Mouse (Mus musculus): ENCODE results near the gene Nfkbie. TPM values are rescaled to one million over a fixed set of nuclear protein-coding genes. Genes with fewer than 3 reads are reported as not detected.
A peak's percentile ranks its signal among the peaks of the same experiment; 100 is the strongest.

The Nfkbie gene
- polyA plus RNA-seq, 1 experiment from 2014 or later, result 4.9 TPM

GRCm38 (mm10) chr17:45563216-45563615 is 7.7 kb downstream of the Nfkbie start:
- H3K9me3 ChIP-seq (ENCODE audit: control insufficient read depth, low read length), result no peaks in the 10 kb centered on the region
- WGBS, result 80% methylated on average over 12 of the region's 12 CpGs
- peaks cover 8% of the 10 kb centered on the region for H3K4me1 ChIP-seq (ENCODE audit: control insufficient read depth, insufficient read depth, low read length)
- no peak overlapping the region for H3K4me2 ChIP-seq (ENCODE audit: low read length)
- H3K27ac ChIP-seq (replicated peaks; ENCODE audit: low read depth, low read length), result no peak overlapping the region
- H3K4me3 ChIP-seq (replicated peaks; ENCODE audit: low read depth, low read length), result no peak overlapping the region
- DNase-seq (no peak), ATAC-seq (ENCODE audit: low FRiP score, low TSS enrichment) (no peak)
- H3K36me3 ChIP-seq (ENCODE audit: control insufficient read depth, insufficient read depth, low read length), result peaks cover 25% of the 10 kb centered on the region
- H3K27me3 ChIP-seq (ENCODE audit: control insufficient read depth, insufficient read depth, low read length), result no peaks in the 10 kb centered on the region
- no peak overlapping the region for H3K9ac ChIP-seq (replicated peaks; ENCODE audit: low read length)

GRCm38 (mm10) chr17:45563655-45564530 is 8.4 kb downstream of the Nfkbie start, which contains the start of gene Slc35b2:
Gene Slc35b2, plus strand, starts transcription at chr17:45563874.
- DNase-seq, result peak; percentile 95
- under 1% methylated on average over 57 of the region's 61 CpGs for WGBS
- peaks cover 32% of the 10 kb centered on the region for H3K36me3 ChIP-seq (ENCODE audit: control insufficient read depth, insufficient read depth, low read length)
- H3K4me1 ChIP-seq (ENCODE audit: control insufficient read depth, insufficient read depth, low read length), result peaks cover 8% of the 10 kb centered on the region
- H3K4me2 ChIP-seq (ENCODE audit: low read length), result peak within 1 kb of the TSS; percentile 95
- peak; percentile 84 for ATAC-seq (ENCODE audit: low FRiP score, low TSS enrichment)
- peak within 1 kb of the TSS; percentile 82 for H3K27ac ChIP-seq (replicated peaks; ENCODE audit: low read depth, low read length)
- no peaks in the 10 kb centered on the region for H3K9me3 ChIP-seq (ENCODE audit: control insufficient read depth, low read length)
- no peaks in the 10 kb centered on the region for H3K27me3 ChIP-seq (ENCODE audit: control insufficient read depth, insufficient read depth, low read length)
- peak within 1 kb of the TSS; percentile 86 for H3K9ac ChIP-seq (replicated peaks; ENCODE audit: low read length)
- peak within 1 kb of the TSS; percentile 78 for H3K4me3 ChIP-seq (replicated peaks; ENCODE audit: low read depth, low read length)

- H3K4me3 ChIP-seq (replicated peaks; ENCODE audit: low read depth, low read length), result peak overlapping the region; percentile 78
- peak overlapping the region; percentile 86 for H3K9ac ChIP-seq (replicated peaks; ENCODE audit: low read length)
- peak overlapping the region; percentile 95 for H3K4me2 ChIP-seq (ENCODE audit: low read length)
- peak overlapping the region; percentile 82 for H3K27ac ChIP-seq (replicated peaks; ENCODE audit: low read depth, low read length)
- 8% methylated on average over 18 of the region's 18 CpGs for WGBS
- peaks cover 8% of the 10 kb centered on the region for H3K4me1 ChIP-seq (ENCODE audit: control insufficient read depth, insufficient read depth, low read length)
- H3K27me3 ChIP-seq (ENCODE audit: control insufficient read depth, insufficient read depth, low read length), result no peaks in the 10 kb centered on the region
- H3K9me3 ChIP-seq (ENCODE audit: control insufficient read depth, low read length), result no peaks in the 10 kb centered on the region
- DNase-seq, result no peak
- ATAC-seq (ENCODE audit: low FRiP score, low TSS enrichment), result no peak; the same call in 1 of the 2 replicates
- peaks cover 39% of the 10 kb centered on the region for H3K36me3 ChIP-seq (ENCODE audit: control insufficient read depth, insufficient read depth, low read length)
Observed at GRCm38 (mm10) chr17:45564531-45565084, 9.1 kb downstream of the Nfkbie start.

GRCm38 (mm10) chr17:45565103-45565502 is 9.6 kb downstream of the Nfkbie start:
- 96% methylated on average over 11 of the region's 11 CpGs for WGBS
- no peaks in the 10 kb centered on the region for H3K9me3 ChIP-seq (ENCODE audit: control insufficient read depth, low read length)
- H3K4me3 ChIP-seq (replicated peaks; ENCODE audit: low read depth, low read length), result peak overlapping the region; percentile 78
- H3K9ac ChIP-seq (replicated peaks; ENCODE audit: low read length), result peak overlapping the region; percentile 86; the same call in 1 of the 2 replicates
- H3K4me1 ChIP-seq (ENCODE audit: control insufficient read depth, insufficient read depth, low read length), result peaks cover 8% of the 10 kb centered on the region
- ATAC-seq (ENCODE audit: low FRiP score, low TSS enrichment) (no peak), DNase-seq (no peak)
- peak overlapping the region; percentile 95 for H3K4me2 ChIP-seq (ENCODE audit: low read length)
- peaks cover 44% of the 10 kb centered on the region for H3K36me3 ChIP-seq (ENCODE audit: control insufficient read depth, insufficient read depth, low read length)
- H3K27ac ChIP-seq (replicated peaks; ENCODE audit: low read depth, low read length), result no peak overlapping the region
- H3K27me3 ChIP-seq (ENCODE audit: control insufficient read depth, insufficient read depth, low read length), result no peaks in the 10 kb centered on the region

- 95% methylated on average over 1 of the region's 1 CpGs for WGBS
- Histone ChIP-seq H3K4me3 (replicated peaks; ENCODE audit: low read depth, low read length) (no peak overlapping the region), H3K27ac (replicated peaks; ENCODE audit: low read depth, low read length) (no peak overlapping the region), H3K9ac (replicated peaks; ENCODE audit: low read length) (no peak overlapping the region), H3K9me3 (ENCODE audit: control insufficient read depth, low read length) (no peaks in the 10 kb centered on the region), H3K4me1 (ENCODE audit: control insufficient read depth, insufficient read depth, low read length) (peaks cover 8% of the 10 kb centered on the region), H3K27me3 (ENCODE audit: control insufficient read depth, insufficient read depth, low read length) (no peaks in the 10 kb centered on the region), H3K4me2 (ENCODE audit: low read length) (no peak overlapping the region), H3K36me3 (ENCODE audit: control insufficient read depth, insufficient read depth, low read length) (peaks cover 53% of the 10 kb centered on the region)
- ATAC-seq (ENCODE audit: low FRiP score, low TSS enrichment) (no peak), DNase-seq (no peak)
Observed at GRCm38 (mm10) chr17:45566031-45566359, 10.5 kb downstream of the Nfkbie start.

GRCm38 (mm10) chr17:45566360-45567161 is 11.1 kb downstream of the Nfkbie start:
- no peak for ATAC-seq (ENCODE audit: low FRiP score, low TSS enrichment)
- Histone ChIP-seq H3K27ac (replicated peaks; ENCODE audit: low read depth, low read length) (no peak overlapping the region), H3K27me3 (ENCODE audit: control insufficient read depth, insufficient read depth, low read length) (no peaks in the 10 kb centered on the region), H3K4me1 (ENCODE audit: control insufficient read depth, insufficient read depth, low read length) (peaks cover 9% of the 10 kb centered on the region), H3K4me2 (ENCODE audit: low read length) (no peak overlapping the region), H3K36me3 (ENCODE audit: control insufficient read depth, insufficient read depth, low read length) (peaks cover 59% of the 10 kb centered on the region), H3K4me3 (replicated peaks; ENCODE audit: low read depth, low read length) (no peak overlapping the region), H3K9ac (replicated peaks; ENCODE audit: low read length) (no peak overlapping the region), H3K9me3 (ENCODE audit: control insufficient read depth, low read length) (no peaks in the 10 kb centered on the region)
- WGBS, result 72% methylated on average over 18 of the region's 18 CpGs
- no peak for DNase-seq

GRCm38 (mm10) chr17:45567162-45567601 is 11.7 kb downstream of the Nfkbie start:
- peaks cover 59% of the 10 kb centered on the region for H3K36me3 ChIP-seq (ENCODE audit: control insufficient read depth, insufficient read depth, low read length)
- H3K4me2 ChIP-seq (ENCODE audit: low read length), result no peak overlapping the region
- no peak overlapping the region for H3K4me3 ChIP-seq (replicated peaks; ENCODE audit: low read depth, low read length)
- WGBS, result 35% methylated on average over 4 of the region's 4 CpGs
- ATAC-seq (ENCODE audit: low FRiP score, low TSS enrichment), result no peak
- H3K4me1 ChIP-seq (ENCODE audit: control insufficient read depth, insufficient read depth, low read length), result peaks cover 13% of the 10 kb centered on the region
- H3K27me3 ChIP-seq (ENCODE audit: control insufficient read depth, insufficient read depth, low read length), result no peaks in the 10 kb centered on the region
- H3K9me3 ChIP-seq (ENCODE audit: control insufficient read depth, low read length), result no peaks in the 10 kb centered on the region
- no peak overlapping the region for H3K27ac ChIP-seq (replicated peaks; ENCODE audit: low read depth, low read length)
- no peak for DNase-seq
- no peak overlapping the region for H3K9ac ChIP-seq (replicated peaks; ENCODE audit: low read length)

- H3K27me3 ChIP-seq (ENCODE audit: control insufficient read depth, insufficient read depth, low read length), result no peaks in the 10 kb centered on the region
- no peak overlapping the region for H3K9ac ChIP-seq (replicated peaks; ENCODE audit: low read length)
- peaks cover 59% of the 10 kb centered on the region for H3K36me3 ChIP-seq (ENCODE audit: control insufficient read depth, insufficient read depth, low read length)
- H3K27ac ChIP-seq (replicated peaks; ENCODE audit: low read depth, low read length), result no peak overlapping the region
- H3K4me1 ChIP-seq (ENCODE audit: control insufficient read depth, insufficient read depth, low read length), result peaks cover 13% of the 10 kb centered on the region
- WGBS, result 88% methylated on average over 12 of the region's 12 CpGs
- H3K4me2 ChIP-seq (ENCODE audit: low read length), result no peak overlapping the region
- no peak overlapping the region for H3K4me3 ChIP-seq (replicated peaks; ENCODE audit: low read depth, low read length)
- no peaks in the 10 kb centered on the region for H3K9me3 ChIP-seq (ENCODE audit: control insufficient read depth, low read length)
- no peak for DNase-seq
- ATAC-seq (ENCODE audit: low FRiP score, low TSS enrichment), result no peak
Observed at GRCm38 (mm10) chr17:45568990-45569389, 13.5 kb downstream of the Nfkbie start.
